Mouse (Mus musculus) CH12.LX (cell line): ENCODE measurements around the gene Prss38. TPM values are rescaled to one million over a fixed set of nuclear protein-coding genes. Genes with fewer than 3 reads are reported as not detected.

ENCODE experiments used
- DNase-seq: peaks from one replicate; pipeline ENCODE4 v3.0.0-alpha.2; 2013; ENCODE audit errors: extremely low read depth
- H3K27ac ChIP-seq: 2 replicates; pipeline ENCODE4 v1.5.1; 2012; ENCODE audit warnings: low read depth, mild to moderate bottlenecking, control low read depth, moderate library complexity; ENCODE audit not compliant: insufficient read depth
- H3K27me3 ChIP-seq: replicated peaks from 2 replicates; pipeline ENCODE3; 2012; ENCODE audit warnings: inconsistent platforms
- H3K36me3 ChIP-seq, 2 experiments: replicated peaks in 1 of 2; 2 replicates each; pipeline versions ENCODE3 to v1.6.1; 2012; ENCODE audit warnings: inconsistent platforms in 1 of 2, low read length in 1 of 2, mild to moderate bottlenecking in 1 of 2, mixed read lengths in 1 of 2, moderate library complexity in 1 of 2; ENCODE audit not compliant: control insufficient read depth in 1 of 2, insufficient read depth in 1 of 2
- H3K4me1 ChIP-seq, 2 experiments: 2 replicates each; pipeline ENCODE4 v1.6.1; 2012; ENCODE audit warnings: inconsistent platforms in 1 of 2, moderate library complexity in 1 of 2; ENCODE audit not compliant: insufficient read depth in 2 of 2, control insufficient read depth in 1 of 2
- H3K4me2 ChIP-seq: 2 replicates; pipeline ENCODE4 v1.6.1; 2012; ENCODE audit warnings: low read depth, mild to moderate bottlenecking, control low read depth; ENCODE audit not compliant: poor library complexity, insufficient read depth, severe bottlenecking
- H3K4me3 ChIP-seq, 3 experiments: fragments of 150-350 bp in 1 of 3; sonication (generic) in 1 of 3; replicated peaks in 1 of 3; 2 replicates each; pipeline versions ENCODE3 to v1.5.1; 2011 to 2012; ENCODE audit warnings: low read depth in 2 of 3, low read length in 2 of 3, mild to moderate bottlenecking in 2 of 3, moderate library complexity in 2 of 3, control low read depth in 1 of 3, improper control_type of control experiment in 1 of 3, inconsistent platforms in 1 of 3, mixed read lengths in 1 of 3; ENCODE audit not compliant: poor library complexity in 1 of 3
- H3K79me2 ChIP-seq: replicated peaks from 2 replicates; pipeline ENCODE4 v1.6.1; 2012; ENCODE audit warnings: mild to moderate bottlenecking, moderate library complexity; ENCODE audit not compliant: control insufficient read depth, poor library complexity, insufficient read depth, severe bottlenecking; ENCODE audit errors: extremely low read depth
- H3K9ac ChIP-seq: 2 replicates; pipeline ENCODE4 v1.6.1; 2012; ENCODE audit warnings: low read depth, mild to moderate bottlenecking, control low read depth, moderate library complexity; ENCODE audit not compliant: insufficient read depth
- H3K9me3 ChIP-seq: replicated peaks from 2 replicates; pipeline ENCODE3; 2012; ENCODE audit warnings: low read length, inconsistent platforms, mixed read lengths
- BHLHE40 ChIP-seq: IDR thresholded peaks from 2 replicates; pipeline ENCODE4 v1.6.1; 2011; ENCODE audit warnings: mild to moderate bottlenecking, low read depth, low read length, improper control_type of control experiment
- CHD2 ChIP-seq: IDR thresholded peaks from 2 replicates; pipeline ENCODE4 v1.6.1; 2011; ENCODE audit warnings: low read length, improper control_type of control experiment
- E2F4 ChIP-seq: IDR thresholded peaks from 2 replicates; pipeline ENCODE4 v1.6.1; 2011; ENCODE audit warnings: low read depth, low read length, improper control_type of control experiment; ENCODE audit not compliant: insufficient replicate concordance
- ELF1 ChIP-seq: IDR thresholded peaks from 2 replicates; pipeline ENCODE4 v1.6.1; 2014; ENCODE audit warnings: low read depth, mild to moderate bottlenecking, inconsistent platforms, low read length, improper control_type of control experiment
- EP300 ChIP-seq: IDR thresholded peaks from 2 replicates; pipeline ENCODE4 v1.6.1; 2011; ENCODE audit warnings: low read length, improper control_type of control experiment
- ETS1 ChIP-seq: conservative IDR thresholded peaks from 2 replicates; pipeline ENCODE4 v1.6.1; 2012; ENCODE audit warnings: low read depth, mild to moderate bottlenecking, inconsistent platforms, low read length, improper control_type of control experiment, moderate library complexity
- IRF4 ChIP-seq: IDR thresholded peaks from 2 replicates; pipeline ENCODE4 v1.6.1; 2014; ENCODE audit warnings: low read depth, mild to moderate bottlenecking, inconsistent platforms, low read length, improper control_type of control experiment
- KAT2A ChIP-seq: IDR thresholded peaks from 2 replicates; pipeline ENCODE4 v1.6.1; 2012; ENCODE audit warnings: low read length, improper control_type of control experiment, inconsistent platforms; ENCODE audit not compliant: insufficient replicate concordance
- MAX ChIP-seq: IDR thresholded peaks from 2 replicates; pipeline ENCODE4 v1.6.1; 2011; ENCODE audit warnings: low read length, improper control_type of control experiment
- MAZ ChIP-seq: IDR thresholded peaks from 2 replicates; pipeline ENCODE4 v1.6.1; 2012; ENCODE audit warnings: low read depth, mild to moderate bottlenecking, inconsistent platforms, low read length, improper control_type of control experiment, moderate library complexity
- MEF2A ChIP-seq: IDR thresholded peaks from 2 replicates; pipeline ENCODE4 v1.6.1; 2014; ENCODE audit warnings: low read depth, mild to moderate bottlenecking, inconsistent platforms, low read length, improper control_type of control experiment, borderline replicate concordance
- MXI1 ChIP-seq: IDR thresholded peaks from 2 replicates; pipeline ENCODE4 v1.6.1; 2011; ENCODE audit warnings: mild to moderate bottlenecking, low read depth, low read length, improper control_type of control experiment
- MYC ChIP-seq: IDR thresholded peaks from 2 replicates; pipeline ENCODE4 v1.6.1; 2011; ENCODE audit warnings: low read depth, mild to moderate bottlenecking, improper control_type of control experiment, low read length
- NRF1 ChIP-seq: IDR thresholded peaks from 2 replicates; pipeline ENCODE4 v1.6.1; 2014; ENCODE audit warnings: low read depth, mild to moderate bottlenecking, inconsistent platforms, low read length, improper control_type of control experiment, moderate library complexity
- PAX5 ChIP-seq: IDR thresholded peaks from 2 replicates; pipeline ENCODE4 v1.6.1; 2012; ENCODE audit warnings: low read length, inconsistent platforms, mixed read lengths
- RAD21 ChIP-seq: IDR thresholded peaks from 2 replicates; pipeline ENCODE4 v1.6.1; 2011; ENCODE audit warnings: low read depth, mild to moderate bottlenecking, low read length, improper control_type of control experiment, moderate library complexity
- RCOR1 ChIP-seq: conservative IDR thresholded peaks from 2 replicates; pipeline ENCODE4 v1.6.1; 2012; ENCODE audit warnings: low read depth, mild to moderate bottlenecking, inconsistent platforms, low read length, improper control_type of control experiment
- SIN3A ChIP-seq: IDR thresholded peaks from 2 replicates; pipeline ENCODE4 v1.6.1; 2012; ENCODE audit warnings: low read length, improper control_type of control experiment, inconsistent platforms
- SMC3 ChIP-seq: IDR thresholded peaks from 2 replicates; pipeline ENCODE4 v1.6.1; 2011; ENCODE audit warnings: low read depth, low read length, improper control_type of control experiment
- TCF12 ChIP-seq: IDR thresholded peaks from 2 replicates; pipeline ENCODE4 v1.6.1; 2014; ENCODE audit warnings: low read depth, mild to moderate bottlenecking, inconsistent platforms, low read length, improper control_type of control experiment
- UBTF ChIP-seq: IDR thresholded peaks from 2 replicates; pipeline ENCODE4 v1.6.1; 2012; ENCODE audit warnings: low read depth, mild to moderate bottlenecking, inconsistent platforms, low read length, improper control_type of control experiment, moderate library complexity
- USF1 ChIP-seq: IDR thresholded peaks from 2 replicates; pipeline ENCODE4 v1.6.1; 2014; ENCODE audit warnings: low read depth, mild to moderate bottlenecking, inconsistent platforms, low read length, improper control_type of control experiment
- USF2 ChIP-seq: conservative IDR thresholded peaks from 2 replicates; pipeline ENCODE4 v1.6.1; 2011; ENCODE audit warnings: low read depth, low read length, improper control_type of control experiment
- ZC3H11A ChIP-seq: IDR thresholded peaks from 2 replicates; pipeline ENCODE4 v1.6.1; 2012; ENCODE audit warnings: low read depth, mild to moderate bottlenecking, inconsistent platforms, low read length, improper control_type of control experiment
- ZKSCAN1 ChIP-seq: IDR thresholded peaks from 2 replicates; pipeline ENCODE4 v1.6.1; 2012; ENCODE audit warnings: low read depth, inconsistent platforms, low read length, improper control_type of control experiment, borderline replicate concordance
- dilution Hi-C: fragments of 300-500 bp; cut with MboI; formaldehyde crosslinking; loops from 2 replicates; pipeline ENCODE4 v1.14.3; 2020; ENCODE audit warnings: low sequenced_read_pairs; ENCODE audit not compliant: extremely low pct_unique_long_range_greater_than_20kb, extremely low pct_ligation_motif_present
- in situ Hi-C: fragments of 300-500 bp; cut with MboI; formaldehyde crosslinking; loops from 3 replicates; pipeline ENCODE4 v1.14.3; 2019; ENCODE audit warnings: low sequenced_read_pairs, low pct_ligation_motif_present, low pct_unique_long_range_greater_than_20kb, mixed read lengths
- polyA plus RNA-seq: library from polyadenylated mRNA; unstranded; fragments of >175 nt; gene quantifications from 2 replicates; pipeline ENCODE4 v1.2.1, GENCODE M21; 2012; ENCODE audit warnings: low read depth; ENCODE audit not compliant: insufficient read length
- total RNA-seq, 2 experiments: library from RNA; depleted of rRNA; stranded (reverse); fragments of 300-350 nt in 1 of 2; fragments of >200 nt in 1 of 2; gene quantifications; 2 replicates each; pipeline ENCODE4 v1.2.3; 2012 to 2014

Gene Prss38
- total and polyA plus RNA-seq, 3 experiments, result not detected

DNA sequence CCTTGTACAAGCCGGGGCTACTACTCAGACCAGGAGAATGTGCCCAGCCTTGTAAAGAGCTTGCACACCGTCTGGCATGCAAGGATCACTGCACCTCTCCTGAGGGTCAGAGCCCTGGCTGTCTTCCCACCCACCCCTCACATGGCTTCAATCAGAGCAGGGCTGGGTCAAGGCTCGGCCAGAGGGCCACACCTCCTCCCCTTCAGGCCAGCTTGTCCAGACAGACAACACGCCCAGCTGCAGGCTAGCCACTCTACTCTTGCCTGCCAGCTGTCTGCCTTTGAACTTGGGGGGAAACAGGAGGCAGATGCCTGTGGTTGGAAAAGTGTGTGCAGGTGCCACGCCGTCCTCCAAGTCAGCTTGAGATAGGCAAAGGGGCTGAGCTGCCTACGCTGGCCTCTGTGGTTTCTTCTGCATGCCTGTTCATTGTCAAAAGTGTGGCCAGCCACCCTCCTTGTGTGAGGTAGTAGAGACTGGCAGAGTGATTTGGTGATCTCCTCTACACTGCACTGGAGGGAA is 9.0 kb upstream of the Prss38 start:
- Histone ChIP-seq H3K9me3 (no peaks in the 10 kb centered on the region), H3K4me2 (no peak overlapping the region), H3K9ac (no peak overlapping the region), H3K4me1 (peaks cover 17 to 25% of the 10 kb centered on the region in 2 experiments), H3K27me3 (no peaks in the 10 kb centered on the region), H3K27ac (no peak overlapping the region), H3K4me3 (no peak overlapping the region), H3K79me2 (no peaks in the 10 kb centered on the region), H3K36me3 (no peaks in the 10 kb centered on the region)
- dilution Hi-C loops (no loop called here), in situ Hi-C loops (no loop called here)
- DNase-seq, result peak; percentile 33
- TF ChIP-seq CHD2 (peak; percentile 49), RCOR1 (peak; percentile 52; the same call in 1 of the 2 replicates), ZC3H11A (no peak), ETS1 (peak; percentile 76), USF1 (no peak), SIN3A (peak; percentile 60; the same call in 1 of the 2 replicates), ZKSCAN1 (no peak), MAZ (no peak), MXI1 (0 out of 2 replicates have a peak, but pooled peaks have one; percentile 62), RAD21 (no peak), EP300 (peak; percentile 75), MEF2A (peak; percentile 72; the same call in 1 of the 2 replicates), SMC3 (no peak), BHLHE40 (peak; percentile 90), MYC (peak; percentile 52; the same call in 1 of the 2 replicates), TCF12 (peak; percentile 99), UBTF (peak; percentile 69; the same call in 1 of the 2 replicates), ELF1 (no peak), NRF1 (0 out of 2 replicates have a peak, but pooled peaks have one; percentile 15), PAX5 (no peak), USF2 (no peak), IRF4 (peak; percentile 54; the same call in 1 of the 2 replicates), E2F4 (no peak), MAX (0 out of 2 replicates have a peak, but pooled peaks have one; percentile 37), KAT2A (no peak)
